Mouse (Mus musculus) intestine, embryonic 14.5 days (tissue): ENCODE measurements around the gene Wasl. TPM values are rescaled to one million over a fixed set of nuclear protein-coding genes. Genes with fewer than 3 reads are reported as not detected.
A peak's percentile ranks its signal among the peaks of the same experiment; 100 is the strongest.

ENCODE experiments used
- ATAC-seq: fragments of 200-750 bp; cut with Nextera tagmentation; replicated peaks from 2 replicates; pipeline ENCODE4 v1.8.0; 2017; ENCODE audit warnings: low read depth, moderate number of reproducible peaks, moderate TSS enrichment, moderate library complexity; ENCODE audit not compliant: low FRiP score, low TSS enrichment
- DNase-seq: peaks from one replicate; pipeline ENCODE4 v3.0.0-alpha.2; 2018; ENCODE audit warnings: low spot score
- H3K27ac ChIP-seq: fragments of 300-500 bp; sonication (generic); 2 replicates; pipeline ENCODE4 v1.5.1; 2014; ENCODE audit warnings: low read depth, mild to moderate bottlenecking, control low read depth
- H3K27me3 ChIP-seq: fragments of 300-500 bp; sonication (generic); replicated peaks from 2 replicates; pipeline ENCODE4 v1.6.1; 2014; ENCODE audit warnings: low read length, control low read depth; ENCODE audit not compliant: control insufficient read depth, insufficient read depth
- H3K36me3 ChIP-seq: fragments of 300-500 bp; sonication (generic); 2 replicates; pipeline ENCODE4 v1.6.1; 2014; ENCODE audit warnings: low read length, control low read depth; ENCODE audit not compliant: control insufficient read depth, insufficient read depth
- H3K4me1 ChIP-seq: fragments of 300-500 bp; sonication (generic); replicated peaks from 2 replicates; pipeline ENCODE4 v1.6.1; 2014; ENCODE audit warnings: low read length, control low read depth, mixed read lengths; ENCODE audit not compliant: control insufficient read depth, insufficient read depth
- H3K4me2 ChIP-seq: fragments of 300-500 bp; sonication (generic); 2 replicates; pipeline ENCODE4 v1.6.1; 2014; ENCODE audit warnings: low read length
- H3K4me3 ChIP-seq: fragments of 300-500 bp; sonication (generic); 2 replicates; pipeline ENCODE4 v1.5.1; 2014; ENCODE audit warnings: low read depth, low read length, control low read depth, mixed read lengths
- H3K9ac ChIP-seq: fragments of 300-500 bp; sonication (generic); 2 replicates; pipeline ENCODE4 v1.6.1; 2014; ENCODE audit warnings: mild to moderate bottlenecking, low read length
- H3K9me3 ChIP-seq: fragments of 300-500 bp; sonication (generic); 2 replicates; pipeline ENCODE4 v1.6.1; 2016; ENCODE audit warnings: low read length, control low read depth; ENCODE audit not compliant: control insufficient read depth
- WGBS: fragments of 180-500 bp; shearing (Covaris S2); extraction: QIAGEN DNeasy Blood & Tissue Kit; methylation state at CpG from one replicate; pipeline ENCODE4 v1.1.7; 2014; 5-methylcytosine and 5-hydroxymethylcytosine counted together
- polyA plus RNA-seq: library from polyadenylated mRNA; unstranded; fragments of >200 nt; fragmentation: Nextera tagmentation; extraction: Ambion mirVana; gene quantifications from 2 replicates; pipeline ENCODE4 v1.2.1, GENCODE M21; 2014

Wasl gene
- polyA plus RNA-seq = 59.0 and 59.2 TPM in 2 replicates

DNA sequence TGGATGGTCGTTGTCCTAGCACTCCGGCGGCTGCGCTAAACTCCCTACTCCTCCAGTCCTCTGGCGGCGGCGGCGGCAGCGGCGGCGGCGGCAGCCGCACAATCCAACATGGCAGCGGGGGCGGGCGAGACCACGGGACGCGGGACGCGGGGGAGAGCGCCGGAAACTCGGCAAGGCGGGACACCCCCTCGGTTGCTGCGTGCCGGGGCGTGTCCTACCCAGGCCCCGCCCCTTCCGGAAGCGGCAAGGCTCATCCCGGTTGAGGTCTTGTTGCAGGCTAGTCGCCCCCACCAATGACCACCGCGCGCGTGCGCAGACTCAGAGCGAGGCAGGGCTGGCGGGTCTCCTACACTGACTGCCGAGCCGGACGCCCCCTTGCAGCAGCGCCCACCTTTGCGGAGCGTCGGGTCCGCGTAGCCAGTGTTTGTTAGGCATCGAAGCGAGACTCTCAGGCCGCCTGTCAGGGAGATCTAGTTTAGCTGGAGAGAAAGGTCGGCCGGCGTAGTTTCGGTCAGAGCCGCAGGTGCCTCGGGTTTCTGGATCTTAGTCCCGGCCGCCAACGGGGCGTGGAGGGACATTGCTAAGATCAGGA is at the start of gene Wasl:
Gene Wasl (minus strand): TSS at position 143 of the 592 bp plus-strand sequence.
- H3K4me3 ChIP-seq = peak within 1 kb of the TSS; percentile 95
- H3K4me1 ChIP-seq = peaks cover 7% of the 10 kb centered on the region
- H3K4me2 ChIP-seq = peak within 1 kb of the TSS; percentile 89
- H3K27ac ChIP-seq = peak within 1 kb of the TSS; percentile 96
- WGBS = 1% methylated on average over 63 of the region's 63 CpGs
- H3K9ac ChIP-seq = peak within 1 kb of the TSS; percentile 95
- no peaks in the 10 kb centered on the region; the same call in 1 of the 2 replicates for H3K36me3 ChIP-seq
- DNase-seq (peak; percentile 97), ATAC-seq (peak; percentile 99)
- no peaks in the 10 kb centered on the region for H3K27me3 ChIP-seq
- H3K9me3 ChIP-seq = no peaks in the 10 kb centered on the region

DNA sequence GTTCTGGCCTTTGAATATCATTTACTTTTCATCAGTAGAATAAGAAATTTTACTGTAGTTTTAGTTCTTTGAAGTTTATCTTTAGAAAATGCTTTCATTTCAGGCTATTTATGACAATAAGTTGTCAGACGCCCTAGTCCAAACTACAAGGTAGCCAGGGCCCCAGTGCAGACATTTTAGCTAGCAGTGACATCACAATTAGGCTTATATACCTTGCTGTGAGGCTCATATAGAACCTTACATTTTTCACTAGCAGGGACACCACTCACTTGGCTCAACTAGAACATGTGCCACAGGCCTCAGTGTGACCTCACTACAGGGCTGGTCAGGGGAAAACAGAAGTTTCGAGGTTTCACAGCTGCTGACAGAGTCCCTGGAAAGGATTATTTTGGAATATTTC is 42.7 kb upstream of the Wasl start:
- Histone ChIP-seq H3K4me2 (no peak overlapping the region), H3K9me3 (no peaks in the 10 kb centered on the region), H3K4me1 (no peaks in the 10 kb centered on the region), H3K36me3 (no peaks in the 10 kb centered on the region), H3K9ac (no peak overlapping the region), H3K27me3 (no peaks in the 10 kb centered on the region), H3K4me3 (no peak overlapping the region), H3K27ac (no peak overlapping the region)
- WGBS = 67% methylated on average over 2 of the region's 2 CpGs
- DNase-seq (no peak), ATAC-seq (peak; percentile 53; the same call in 1 of the 2 replicates)

DNA sequence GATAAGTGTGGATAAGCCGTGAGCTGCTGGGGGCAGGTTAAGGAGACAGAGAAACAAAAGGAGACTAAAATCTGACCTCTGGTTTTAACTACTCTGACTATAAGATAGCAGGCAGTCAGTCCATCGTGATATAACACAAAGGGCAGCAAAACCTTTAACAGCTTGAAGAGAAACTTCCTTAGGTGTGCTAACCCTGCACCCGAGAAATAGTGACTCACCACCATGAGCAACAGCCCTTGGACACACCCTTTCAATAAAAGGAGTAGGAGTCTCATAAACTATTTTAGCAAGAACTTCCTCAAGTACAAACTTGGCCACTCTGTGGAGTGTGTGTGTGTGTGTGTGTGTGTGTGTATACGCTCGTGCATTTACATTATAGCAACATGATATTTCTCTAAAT is 42.3 kb upstream of the Wasl start:
- Histone ChIP-seq H3K4me1 (no peaks in the 10 kb centered on the region), H3K9me3 (no peaks in the 10 kb centered on the region), H3K36me3 (no peaks in the 10 kb centered on the region), H3K27me3 (no peaks in the 10 kb centered on the region), H3K4me3 (no peak overlapping the region), H3K27ac (peak overlapping the region; percentile 47; the same call in 1 of the 2 replicates), H3K9ac (no peak overlapping the region), H3K4me2 (no peak overlapping the region)
- DNase-seq = no peak
- WGBS = 64% methylated on average over 5 of the region's 5 CpGs
- peak; percentile 88 for ATAC-seq

DNA sequence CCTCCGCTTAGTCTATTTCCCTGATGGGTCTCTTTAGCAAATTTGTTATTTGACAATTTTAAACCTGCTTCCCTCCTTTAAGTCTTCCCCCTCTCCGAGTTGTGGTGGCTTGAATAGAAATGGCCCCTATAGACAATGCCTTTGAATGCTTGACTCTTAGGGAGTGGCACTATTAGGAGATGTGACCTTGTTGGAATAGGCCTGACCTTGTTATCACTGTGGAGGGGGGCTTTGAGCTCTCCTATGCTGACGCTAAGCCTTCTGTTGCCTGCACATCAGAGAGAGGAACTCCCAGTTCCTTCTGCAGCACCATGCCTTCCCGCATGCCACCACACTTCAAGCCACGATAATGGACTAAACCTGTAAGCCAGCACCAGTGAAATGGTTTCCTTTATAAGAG is 32.4 kb upstream of the Wasl start:
- no peaks in the 10 kb centered on the region for H3K36me3 ChIP-seq
- ATAC-seq (no peak), DNase-seq (no peak)
- no peaks in the 10 kb centered on the region for H3K27me3 ChIP-seq
- H3K4me1 ChIP-seq = no peaks in the 10 kb centered on the region
- H3K4me2 ChIP-seq = no peak overlapping the region
- H3K9me3 ChIP-seq = no peaks in the 10 kb centered on the region
- H3K9ac ChIP-seq = no peak overlapping the region
- WGBS = 86% methylated on average over 5 of the region's 5 CpGs
- H3K4me3 ChIP-seq = no peak overlapping the region
- H3K27ac ChIP-seq = no peak overlapping the region

DNA sequence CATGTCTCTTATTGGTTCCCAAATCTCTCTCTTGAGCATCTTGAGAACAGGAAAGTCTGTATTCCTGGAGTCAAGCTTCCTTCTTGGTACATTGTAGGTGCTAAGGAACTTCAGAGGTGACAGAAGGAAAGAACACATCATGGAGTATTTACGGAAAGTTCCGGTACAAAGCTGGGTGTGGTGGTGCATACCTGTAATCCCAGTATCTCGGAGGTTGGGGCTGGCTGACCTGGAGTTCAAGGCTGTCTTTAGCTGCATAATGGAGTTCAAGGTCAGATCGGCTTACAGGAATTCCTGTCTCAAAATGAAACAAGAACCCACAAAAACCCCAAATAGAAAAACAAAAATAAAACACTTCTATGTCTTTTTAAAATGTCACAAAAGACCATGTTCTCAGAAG is 31.3 kb upstream of the Wasl start:
- Histone ChIP-seq H3K4me1 (no peaks in the 10 kb centered on the region), H3K27me3 (no peaks in the 10 kb centered on the region)
- 82% methylated on average over 4 of the region's 4 CpGs for WGBS

DNA sequence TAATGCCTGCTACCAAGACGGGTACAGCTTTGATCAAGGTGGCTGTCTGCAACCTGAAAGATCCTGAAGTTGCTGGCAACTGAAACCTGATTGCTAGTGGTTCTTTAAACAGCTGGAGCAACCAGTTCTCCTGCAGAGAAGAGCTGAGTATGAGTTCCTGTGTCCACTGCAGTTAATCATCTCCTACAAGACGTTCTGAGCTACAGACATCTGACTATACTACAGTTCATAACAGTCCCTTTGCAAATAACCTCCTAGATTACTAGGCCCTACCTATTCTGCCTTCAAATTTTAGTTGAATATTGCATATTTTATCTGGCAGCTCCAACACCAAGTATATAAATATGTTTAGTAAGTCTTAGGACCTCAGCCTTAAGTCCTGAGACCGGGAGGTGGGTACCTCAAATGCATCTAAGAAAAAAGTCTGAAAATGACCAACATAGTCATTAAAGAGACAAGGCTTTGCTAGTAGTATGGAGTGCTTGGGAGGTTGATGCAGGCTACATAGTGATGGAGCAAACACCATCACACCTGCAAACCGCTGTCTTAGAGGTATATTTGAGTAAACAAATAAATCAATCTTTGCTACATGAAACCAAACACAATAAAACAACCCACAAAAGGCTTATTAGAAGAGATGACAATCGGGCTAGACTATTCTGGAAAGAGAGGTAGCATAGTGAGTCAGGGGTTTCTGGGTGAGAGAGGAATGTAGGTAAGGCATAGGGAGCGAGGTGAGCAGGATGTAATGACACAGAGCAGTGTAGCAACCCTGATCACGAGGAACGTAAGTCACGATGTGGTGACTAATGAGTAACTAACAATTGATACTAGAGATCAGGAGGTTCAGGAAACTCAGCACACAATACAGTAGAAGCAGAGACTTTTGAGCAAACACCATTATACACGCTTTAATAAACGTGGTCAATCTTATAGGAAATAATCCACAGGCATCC is 29.9 kb upstream of the Wasl start:
- no peak overlapping the region for H3K4me3 ChIP-seq
- no peaks in the 10 kb centered on the region for H3K9me3 ChIP-seq
- no peak overlapping the region for H3K9ac ChIP-seq
- 66% methylated on average over 11 of the region's 11 CpGs for WGBS
- DNase-seq (no peak), ATAC-seq (peak; percentile 55; the same call in 1 of the 2 replicates)
- H3K27me3 ChIP-seq = no peaks in the 10 kb centered on the region
- no peaks in the 10 kb centered on the region for H3K36me3 ChIP-seq
- no peak overlapping the region for H3K4me2 ChIP-seq
- H3K4me1 ChIP-seq = no peaks in the 10 kb centered on the region
- no peak overlapping the region for H3K27ac ChIP-seq

More for the DNA sequence above, 31.3 kb upstream of the Wasl start:
- DNase-seq (no peak), ATAC-seq (no peak)
- H3K27ac ChIP-seq = no peak overlapping the region
- no peak overlapping the region for H3K4me3 ChIP-seq
- no peaks in the 10 kb centered on the region for H3K9me3 ChIP-seq
- H3K4me2 ChIP-seq = no peak overlapping the region
- no peaks in the 10 kb centered on the region for H3K36me3 ChIP-seq
- H3K9ac ChIP-seq = no peak overlapping the region

DNA sequence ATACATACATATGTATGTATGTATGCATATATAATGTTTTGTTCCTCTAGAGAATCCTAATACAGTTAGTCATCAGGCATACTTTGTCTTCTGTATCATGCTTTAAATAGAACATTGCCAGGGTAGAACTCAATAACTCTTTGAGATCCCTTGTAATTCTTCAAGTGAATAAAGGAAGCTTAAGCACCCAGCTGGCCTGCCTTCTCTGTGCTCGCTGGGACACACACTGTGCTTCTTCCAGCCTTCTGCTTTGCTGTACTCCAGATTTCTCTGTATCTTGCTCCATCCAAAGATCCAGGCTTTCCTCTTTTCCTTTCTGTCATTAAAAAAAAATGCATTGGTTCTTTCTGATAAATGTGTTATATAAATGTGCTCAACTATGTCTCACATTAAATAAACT is 23.1 kb upstream of the Wasl start:
- H3K27ac ChIP-seq = no peak overlapping the region
- H3K9ac ChIP-seq = no peak overlapping the region
- 57% methylated on average over 1 of the region's 1 CpGs for WGBS
- DNase-seq = no peak
- H3K4me3 ChIP-seq = no peak overlapping the region
- no peak overlapping the region for H3K4me2 ChIP-seq
- no peaks in the 10 kb centered on the region for H3K36me3 ChIP-seq
- H3K9me3 ChIP-seq = no peaks in the 10 kb centered on the region
- no peak for ATAC-seq
- no peaks in the 10 kb centered on the region for H3K4me1 ChIP-seq
- no peaks in the 10 kb centered on the region for H3K27me3 ChIP-seq

DNA sequence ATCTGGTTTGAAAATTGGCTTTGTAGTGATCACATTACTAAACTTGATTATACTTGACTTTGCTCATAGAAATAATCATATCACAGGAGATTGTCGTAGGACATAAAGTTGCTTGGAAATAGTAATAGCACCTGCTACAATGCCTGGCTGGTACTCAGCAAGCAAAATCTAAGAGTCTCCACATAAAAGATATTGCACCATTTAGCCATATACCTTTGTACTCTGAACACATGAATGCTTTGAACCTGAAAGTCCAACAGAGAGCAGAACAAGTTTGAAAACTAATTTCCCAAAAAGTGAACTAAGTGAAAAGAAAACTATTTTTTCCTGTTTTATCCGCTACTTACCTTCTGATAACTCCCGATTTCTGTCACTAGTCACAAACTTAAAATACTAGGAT is 18.3 kb upstream of the Wasl start:
- no peak overlapping the region for H3K4me3 ChIP-seq
- H3K9ac ChIP-seq = no peak overlapping the region
- no peak for DNase-seq
- no peaks in the 10 kb centered on the region for H3K27me3 ChIP-seq
- no peak for ATAC-seq
- H3K9me3 ChIP-seq = no peaks in the 10 kb centered on the region
- no peak overlapping the region for H3K4me2 ChIP-seq
- no peak overlapping the region for H3K27ac ChIP-seq
- no peaks in the 10 kb centered on the region for H3K4me1 ChIP-seq
- no peaks in the 10 kb centered on the region for H3K36me3 ChIP-seq
- 95% methylated on average over 3 of the region's 3 CpGs for WGBS
